Mouse (Mus musculus): Measurements from ENCODE around the gene Ntng2. TPM values are rescaled to one million over a fixed set of nuclear protein-coding genes. Genes with fewer than 3 reads are reported as not detected.
A peak's percentile ranks its signal among the peaks of the same experiment; 100 is the strongest.

Ntng2 gene
- total RNA-seq (2021): 1 to 10 TPM; 4.9 TPM
- long read RNA-seq, experiment 1, partial matches to known transcripts: 1 of 2 reads
- long read RNA-seq, experiment 1, other reads (novel, unspliced or antisense): 1 of 2 reads
- long read RNA-seq, experiment 2: 0 reads

- intact Hi-C loops (cut with DNase I): no loop called here
Measured at GRCm38 (mm10) chr2:29252599-29253204, at the start of gene Ntng2. Gene Ntng2, minus strand, starts transcription at chr2:29253005.

GRCm38 (mm10) chr2:29295557-29295956 is 42.8 kb upstream of the Ntng2 start:
- intact Hi-C loops (cut with DNase I): no loop called here
- DNase-seq: no peak

More at GRCm38 (mm10) chr2:29252599-29253204, at the start of gene Ntng2:
- DNase-seq: peak; percentile 40 to 41

- intact Hi-C loops (cut with DNase I): no loop called here
- no peak for DNase-seq
Measured at GRCm38 (mm10) chr2:29287651-29288050, 34.8 kb upstream of the Ntng2 start.

- no peak for DNase-seq
- intact Hi-C loops (cut with DNase I): no loop called here
Measured at GRCm38 (mm10) chr2:29277703-29278121, 24.9 kb upstream of the Ntng2 start.

- peak in 1 of 2 experiments; percentile 23 for DNase-seq
- intact Hi-C loops (cut with DNase I): no loop called here
Measured at GRCm38 (mm10) chr2:29271803-29272518, 19.2 kb upstream of the Ntng2 start.

GRCm38 (mm10) chr2:29271098-29271497 is 18.3 kb upstream of the Ntng2 start:
- intact Hi-C loops (cut with DNase I): no loop called here
- DNase-seq: no peak

- intact Hi-C loops (cut with DNase I): no loop called here
- DNase-seq: no peak
Measured at GRCm38 (mm10) chr2:29266810-29267209, 14.0 kb upstream of the Ntng2 start.

GRCm38 (mm10) chr2:29262436-29262915 is 9.7 kb upstream of the Ntng2 start:
- DNase-seq: no peak
- intact Hi-C loops (cut with DNase I): no loop called here

GRCm38 (mm10) chr2:29261126-29261525 is 8.3 kb upstream of the Ntng2 start:
- intact Hi-C loops (cut with DNase I): no loop called here
- peak in 1 of 2 experiments; percentile 35 for DNase-seq

GRCm38 (mm10) chr2:29253205-29253865 is 530 bp upstream of the Ntng2 start:
- intact Hi-C loops (cut with DNase I): no loop called here
- DNase-seq: peak in 1 of 2 experiments; percentile 45

- intact Hi-C loops (cut with DNase I): no loop called here
- peak; percentile 66 to 68 for DNase-seq
Measured at GRCm38 (mm10) chr2:29252059-29252598, 676 bp downstream of the Ntng2 start.

- intact Hi-C loops (cut with DNase I): no loop called here
- DNase-seq: peak in 1 of 2 experiments; percentile 19
Measured at GRCm38 (mm10) chr2:29251095-29252058, 1.4 kb downstream of the Ntng2 start.

- intact Hi-C loops (cut with DNase I): no loop called here
- peak in 1 of 2 experiments; percentile 33 for DNase-seq
Measured at GRCm38 (mm10) chr2:29250263-29251094, 2.3 kb downstream of the Ntng2 start.

GRCm38 (mm10) chr2:29249852-29250251 is 3.0 kb downstream of the Ntng2 start:
- intact Hi-C loops (cut with DNase I): no loop called here
- DNase-seq: no peak

GRCm38 (mm10) chr2:29248551-29248950 is 4.3 kb downstream of the Ntng2 start:
- DNase-seq: no peak
- intact Hi-C loops (cut with DNase I): no loop called here

- no peak for DNase-seq
- intact Hi-C loops (cut with DNase I): no loop called here
Measured at GRCm38 (mm10) chr2:29247386-29247785, 5.4 kb downstream of the Ntng2 start.

GRCm38 (mm10) chr2:29246891-29247290 is 5.9 kb downstream of the Ntng2 start:
- intact Hi-C loops (cut with DNase I): no loop called here
- no peak for DNase-seq

- no peak for DNase-seq
- intact Hi-C loops (cut with DNase I): no loop called here
Measured at GRCm38 (mm10) chr2:29246275-29246674, 6.5 kb downstream of the Ntng2 start.

- intact Hi-C loops (cut with DNase I): no loop called here
- peak in 1 of 2 experiments; percentile 39 for DNase-seq
Measured at GRCm38 (mm10) chr2:29245341-29245779, 7.4 kb downstream of the Ntng2 start.
